Mouse (Mus musculus) heart, embryonic 12.5 days (tissue): ENCODE measurements around the gene Cpm. TPM values are rescaled to one million over a fixed set of nuclear protein-coding genes. Genes with fewer than 3 reads are reported as not detected.

Experiments used
- ATAC-seq: fragments of 200-750 bp; cut with Nextera tagmentation; 2 replicates; pipeline ENCODE4 v1.8.0; 2017; ENCODE audit warnings: moderate TSS enrichment, moderate library complexity; ENCODE audit not compliant: insufficient number of reproducible peaks, low FRiP score
- H3K27ac ChIP-seq: fragments of 300-500 bp; sonication (generic); 2 replicates; pipeline ENCODE4 v1.5.1; 2016; ENCODE audit warnings: mild to moderate bottlenecking, moderate library complexity; ENCODE audit not compliant: poor library complexity, severe bottlenecking
- H3K27me3 ChIP-seq: fragments of 300-500 bp; sonication (generic); replicated peaks from 2 replicates; pipeline ENCODE4 v1.6.1; 2016; ENCODE audit warnings: mild to moderate bottlenecking, moderate library complexity
- H3K36me3 ChIP-seq: fragments of 300-500 bp; sonication (generic); 2 replicates; pipeline ENCODE4 v1.6.1; 2016; ENCODE audit warnings: mild to moderate bottlenecking, moderate library complexity
- H3K4me1 ChIP-seq: fragments of 300-500 bp; sonication (generic); replicated peaks from 2 replicates; pipeline ENCODE4 v1.6.1; 2016; ENCODE audit warnings: mild to moderate bottlenecking
- H3K4me2 ChIP-seq: fragments of 300-500 bp; sonication (generic); 2 replicates; pipeline ENCODE4 v1.6.1; 2016; ENCODE audit warnings: mild to moderate bottlenecking, moderate library complexity
- H3K4me3 ChIP-seq: fragments of 300-500 bp; sonication (generic); 2 replicates; pipeline ENCODE4 v1.5.1; 2016; ENCODE audit warnings: mild to moderate bottlenecking
- H3K9ac ChIP-seq: fragments of 300-500 bp; sonication (generic); 2 replicates; pipeline ENCODE4 v1.6.1; 2016; ENCODE audit warnings: mild to moderate bottlenecking, moderate library complexity
- H3K9me3 ChIP-seq: fragments of 300-500 bp; sonication (generic); replicated peaks from 2 replicates; pipeline ENCODE4 v1.6.1; 2016; ENCODE audit warnings: mild to moderate bottlenecking, moderate library complexity
- whole genome bisulfite sequencing: fragments of 180-500 bp; shearing (Covaris S2); methylation state at CpG from one replicate; pipeline ENCODE4 v1.1.7; 2016; 5-methylcytosine and 5-hydroxymethylcytosine counted together
- polyA plus RNA-seq: library from polyadenylated mRNA; unstranded; fragments of >200 nt; fragmentation: Nextera tagmentation; extraction: Ambion mirVana; gene quantifications from 2 replicates; pipeline ENCODE4 v1.2.1, GENCODE M21; 2016

Gene Cpm
- polyA plus RNA-seq, 1 experiment from 2014 or later, result 2.5 TPM

DNA sequence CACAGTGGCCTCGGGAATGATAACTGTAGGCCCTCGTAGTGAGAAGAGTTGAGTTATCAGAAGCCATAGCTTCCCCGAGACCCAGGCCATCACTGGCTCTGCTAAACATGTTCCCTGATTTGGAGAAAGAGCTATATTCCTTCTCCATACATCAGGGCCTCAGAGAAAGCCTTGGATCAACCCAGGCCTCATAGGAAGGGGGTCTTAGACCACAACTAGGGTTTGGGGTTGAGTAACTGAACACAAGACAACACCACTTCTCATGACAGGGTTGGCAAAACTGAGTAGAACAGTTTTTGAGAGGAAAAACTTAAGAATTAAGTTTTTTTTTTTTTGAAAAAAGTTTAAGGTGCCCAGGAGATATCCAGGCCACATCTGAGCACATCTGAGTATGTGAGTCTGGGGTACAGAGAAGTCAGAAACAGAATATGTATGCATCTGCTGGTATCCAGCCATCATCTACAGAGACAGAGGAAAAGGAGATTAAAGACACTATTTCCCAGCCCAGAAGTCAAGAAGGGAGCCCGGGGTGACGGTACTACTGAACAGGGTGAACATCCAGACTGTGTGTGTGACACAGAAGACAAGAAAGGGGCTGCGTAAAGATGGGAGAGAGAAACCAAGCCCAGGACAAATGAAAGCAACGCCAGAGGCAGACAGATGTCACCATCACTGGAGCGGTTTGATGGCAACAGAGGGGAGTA, 26.0 kb upstream of the Cpm start:
- peaks cover 2% of the 10 kb centered on the region; the same call in 1 of the 2 replicates for H3K9me3 ChIP-seq
- 86% methylated on average over 8 of the region's 8 CpGs for WGBS
- no peak for ATAC-seq
- H3K36me3 ChIP-seq, result no peaks in the 10 kb centered on the region
- no peak overlapping the region for H3K4me2 ChIP-seq
- H3K27me3 ChIP-seq, result no peaks in the 10 kb centered on the region
- no peak overlapping the region for H3K4me3 ChIP-seq
- no peak overlapping the region for H3K9ac ChIP-seq
- no peak overlapping the region for H3K27ac ChIP-seq
- H3K4me1 ChIP-seq, result no peaks in the 10 kb centered on the region

DNA sequence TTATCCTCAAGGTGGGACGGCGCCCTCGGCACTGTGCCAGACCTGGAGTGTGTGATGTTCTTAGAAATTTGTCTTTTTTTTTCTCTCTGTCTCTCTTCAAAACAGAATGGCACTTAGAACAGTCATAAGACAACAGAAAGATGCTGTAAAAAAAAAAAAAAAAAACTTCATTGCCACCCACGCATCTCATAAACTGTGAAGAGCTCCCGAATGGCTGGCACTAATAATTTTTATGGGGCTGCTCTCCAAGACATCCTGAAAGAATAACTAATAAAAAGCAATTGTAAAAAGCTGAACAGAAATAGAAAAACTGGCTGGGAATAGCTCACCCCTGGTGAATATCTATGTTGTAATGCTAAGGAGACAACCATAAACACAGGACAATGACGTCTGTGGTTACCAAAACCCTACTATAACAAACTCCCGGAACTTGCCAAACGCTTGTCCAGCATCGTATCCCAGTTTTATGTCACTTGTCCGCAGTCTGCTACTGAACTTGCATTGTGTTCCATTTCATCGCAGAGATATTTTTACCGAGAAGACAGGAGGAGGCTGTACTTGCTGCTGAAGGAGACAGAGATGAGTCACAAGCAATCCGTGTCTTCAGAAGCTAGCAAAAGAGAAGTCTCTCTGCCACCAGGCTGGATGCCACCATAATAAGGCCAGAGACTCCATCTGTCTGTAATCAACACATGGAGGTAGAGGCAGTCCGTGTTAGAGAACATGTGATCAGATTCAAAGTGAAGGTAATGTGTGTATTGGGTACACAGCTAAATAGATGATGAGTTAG, 25.3 kb upstream of the Cpm start:
- H3K27ac ChIP-seq, result no peak overlapping the region
- 86% methylated on average over 14 of the region's 14 CpGs for WGBS
- H3K4me3 ChIP-seq, result no peak overlapping the region
- H3K9me3 ChIP-seq, result peaks cover 5% of the 10 kb centered on the region; the same call in 1 of the 2 replicates
- no peak overlapping the region for H3K9ac ChIP-seq
- no peak overlapping the region for H3K4me2 ChIP-seq
- no peaks in the 10 kb centered on the region for H3K4me1 ChIP-seq
- no peak for ATAC-seq
- H3K27me3 ChIP-seq, result no peaks in the 10 kb centered on the region
- no peaks in the 10 kb centered on the region for H3K36me3 ChIP-seq

GRCm38 (mm10) chr10:117604624-117605282, 24.5 kb upstream of the Cpm start:
- H3K9ac ChIP-seq, result no peak overlapping the region
- H3K36me3 ChIP-seq, result no peaks in the 10 kb centered on the region
- WGBS, result 79% methylated on average over 8 of the region's 8 CpGs

GRCm38 (mm10) chr10:117605283-117606243, 23.7 kb upstream of the Cpm start:
- WGBS, result 79% methylated on average over 15 of the region's 15 CpGs
- Histone ChIP-seq H3K36me3 (no peaks in the 10 kb centered on the region), H3K9ac (no peak overlapping the region), H3K27ac (no peak overlapping the region), H3K4me2 (no peak overlapping the region), H3K27me3 (no peaks in the 10 kb centered on the region), H3K4me1 (no peaks in the 10 kb centered on the region), H3K9me3 (peaks cover 5% of the 10 kb centered on the region; the same call in 1 of the 2 replicates), H3K4me3 (no peak overlapping the region)
- no peak for ATAC-seq

More at GRCm38 (mm10) chr10:117604624-117605282, 24.5 kb upstream of the Cpm start:
- Histone ChIP-seq H3K27me3 (no peaks in the 10 kb centered on the region), H3K4me1 (no peaks in the 10 kb centered on the region), H3K4me2 (no peak overlapping the region), H3K9me3 (peaks cover 5% of the 10 kb centered on the region; the same call in 1 of the 2 replicates), H3K27ac (no peak overlapping the region), H3K4me3 (no peak overlapping the region)
- ATAC-seq, result no peak

- H3K27me3 ChIP-seq, result no peaks in the 10 kb centered on the region
- peaks cover 7% of the 10 kb centered on the region; the same call in 1 of the 2 replicates for H3K9me3 ChIP-seq
- no peaks in the 10 kb centered on the region for H3K4me1 ChIP-seq
- no peak overlapping the region for H3K9ac ChIP-seq
- H3K4me2 ChIP-seq, result no peak overlapping the region
- no peak overlapping the region for H3K27ac ChIP-seq
- no peaks in the 10 kb centered on the region for H3K36me3 ChIP-seq
- no peak overlapping the region for H3K4me3 ChIP-seq
- no peak for ATAC-seq
- WGBS, result 70% methylated on average over 5 of the region's 5 CpGs
Observed at GRCm38 (mm10) chr10:117606423-117606822, 22.9 kb upstream of the Cpm start.

- Histone ChIP-seq H3K27me3 (no peaks in the 10 kb centered on the region), H3K9ac (no peak overlapping the region), H3K4me2 (no peak overlapping the region), H3K36me3 (no peaks in the 10 kb centered on the region), H3K9me3 (peaks cover 7% of the 10 kb centered on the region; the same call in 1 of the 2 replicates), H3K27ac (no peak overlapping the region), H3K4me1 (no peaks in the 10 kb centered on the region), H3K4me3 (no peak overlapping the region)
- 82% methylated on average over 20 of the region's 20 CpGs for WGBS
- no peak for ATAC-seq
Observed at GRCm38 (mm10) chr10:117607051-117607803, 22.1 kb upstream of the Cpm start.

GRCm38 (mm10) chr10:117607804-117608279, 21.5 kb upstream of the Cpm start:
- no peaks in the 10 kb centered on the region for H3K4me1 ChIP-seq
- H3K36me3 ChIP-seq, result no peaks in the 10 kb centered on the region
- no peaks in the 10 kb centered on the region for H3K27me3 ChIP-seq
- WGBS, result 83% methylated on average over 10 of the region's 10 CpGs
- H3K4me2 ChIP-seq, result no peak overlapping the region
- no peak for ATAC-seq
- H3K9me3 ChIP-seq, result peaks cover 7% of the 10 kb centered on the region; the same call in 1 of the 2 replicates
- no peak overlapping the region for H3K4me3 ChIP-seq
- no peak overlapping the region for H3K9ac ChIP-seq
- no peak overlapping the region for H3K27ac ChIP-seq

DNA sequence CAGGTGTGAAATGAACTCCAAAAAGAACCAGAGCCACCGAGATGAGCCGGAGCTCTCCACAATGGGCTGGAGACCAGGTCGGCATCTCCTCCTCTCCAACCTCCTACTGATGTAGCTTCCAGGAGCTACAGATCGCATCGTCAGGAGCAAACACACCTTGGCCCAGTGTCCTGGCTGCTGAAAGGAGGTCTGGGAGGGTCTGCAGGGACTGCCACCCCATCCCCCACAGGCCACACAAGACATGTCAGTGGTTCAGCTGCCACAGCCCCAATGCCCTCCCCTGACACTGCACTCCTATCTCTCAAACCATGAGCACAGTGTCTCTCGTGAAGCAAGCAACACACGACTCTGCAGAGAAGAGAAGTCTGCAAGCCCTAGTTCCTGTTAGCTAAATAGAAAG, 20.8 kb upstream of the Cpm start:
- WGBS, result 77% methylated on average over 7 of the region's 7 CpGs
- H3K36me3 ChIP-seq, result no peaks in the 10 kb centered on the region
- ATAC-seq, result no peak
- no peak overlapping the region for H3K4me3 ChIP-seq
- H3K9me3 ChIP-seq, result peaks cover 7% of the 10 kb centered on the region; the same call in 1 of the 2 replicates
- H3K9ac ChIP-seq, result no peak overlapping the region
- H3K4me2 ChIP-seq, result no peak overlapping the region
- no peaks in the 10 kb centered on the region for H3K27me3 ChIP-seq
- H3K4me1 ChIP-seq, result no peaks in the 10 kb centered on the region
- no peak overlapping the region for H3K27ac ChIP-seq

DNA sequence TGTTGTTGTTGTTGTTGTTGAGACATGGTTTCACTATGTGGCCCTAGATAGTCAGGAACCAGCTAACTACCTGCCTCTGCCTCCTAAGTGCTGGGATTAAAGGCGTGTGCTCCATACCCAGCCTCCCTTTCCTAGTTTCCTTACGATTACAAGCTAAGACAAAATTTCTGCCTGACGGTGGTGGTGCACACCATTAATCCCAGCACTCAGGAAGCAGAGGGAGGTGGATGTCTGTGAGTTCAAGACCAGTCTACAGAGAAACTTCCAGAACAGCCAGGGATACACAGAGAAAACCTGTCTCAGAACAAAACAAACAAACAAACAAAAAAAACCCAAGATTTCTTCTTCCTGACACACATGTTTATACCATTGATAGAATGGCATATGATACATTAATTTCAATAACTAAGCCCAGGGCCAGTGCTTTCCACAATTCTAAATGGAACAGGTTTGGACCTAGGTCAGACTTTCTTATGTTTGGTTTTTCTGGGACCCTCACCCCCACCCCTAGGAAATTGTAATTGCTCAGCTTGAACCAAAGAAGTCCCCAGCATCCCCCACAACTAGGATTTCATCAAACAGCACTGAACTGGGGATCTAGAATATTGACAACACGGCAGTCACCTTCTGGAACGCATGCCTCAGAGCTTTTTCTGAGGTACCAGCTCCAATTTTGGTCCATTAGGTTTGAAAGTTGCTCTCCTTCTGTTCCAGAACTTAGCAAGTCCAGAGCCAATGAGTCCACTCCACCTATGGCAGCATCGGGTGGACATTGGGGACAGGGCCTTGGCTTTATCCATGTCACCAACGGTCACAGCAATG, 20.1 kb upstream of the Cpm start:
- H3K4me3 ChIP-seq, result no peak overlapping the region
- H3K27ac ChIP-seq, result no peak overlapping the region
- WGBS, result 86% methylated on average over 7 of the region's 7 CpGs
- H3K4me2 ChIP-seq, result no peak overlapping the region
- H3K9ac ChIP-seq, result no peak overlapping the region
- no peaks in the 10 kb centered on the region for H3K4me1 ChIP-seq
- ATAC-seq, result no peak
- peaks cover 7% of the 10 kb centered on the region; the same call in 1 of the 2 replicates for H3K9me3 ChIP-seq
- H3K27me3 ChIP-seq, result no peaks in the 10 kb centered on the region
- no peaks in the 10 kb centered on the region for H3K36me3 ChIP-seq
